Mouse (Mus musculus) heart, embryonic 16.5 days (tissue): ENCODE results near the gene Olfr905. TPM values are rescaled to one million over a fixed set of nuclear protein-coding genes. Genes with fewer than 3 reads are reported as not detected.

Experiments
- ATAC-seq: fragments of 200-750 bp; cut with Nextera tagmentation; replicated peaks from 2 replicates; pipeline ENCODE4 v1.8.0; 2017; ENCODE audit warnings: moderate number of reproducible peaks; ENCODE audit not compliant: insufficient read depth, low FRiP score; ENCODE audit errors: extremely low read depth
- H3K27ac ChIP-seq: fragments of 300-500 bp; sonication (generic); 2 replicates; pipeline ENCODE4 v1.5.1; 2014; ENCODE audit warnings: mild to moderate bottlenecking, low read length, control low read depth, moderate library complexity
- H3K27me3 ChIP-seq: fragments of 300-500 bp; sonication (generic); 2 replicates; pipeline ENCODE4 v1.6.1; 2014; ENCODE audit warnings: low read length, mixed read lengths; ENCODE audit not compliant: control insufficient read depth, insufficient read depth
- H3K36me3 ChIP-seq: fragments of 300-500 bp; sonication (generic); 2 replicates; pipeline ENCODE4 v1.6.1; 2014; ENCODE audit not compliant: control insufficient read depth, insufficient read depth
- H3K4me1 ChIP-seq: fragments of 300-500 bp; sonication (generic); 2 replicates; pipeline ENCODE4 v1.6.1; 2014; ENCODE audit warnings: low read length, mixed read lengths; ENCODE audit not compliant: control insufficient read depth, insufficient read depth
- H3K4me2 ChIP-seq: fragments of 300-500 bp; sonication (generic); 2 replicates; pipeline ENCODE4 v1.6.1; 2014; ENCODE audit warnings: low read depth, mild to moderate bottlenecking, control low read depth, low read length
- H3K4me3 ChIP-seq: fragments of 300-500 bp; sonication (generic); 2 replicates; pipeline ENCODE4 v1.5.1; 2014; ENCODE audit warnings: mild to moderate bottlenecking, control low read depth, low read length
- H3K9ac ChIP-seq: fragments of 300-500 bp; sonication (generic); 2 replicates; pipeline ENCODE4 v1.6.1; 2014; ENCODE audit warnings: low read length, control low read depth
- H3K9me3 ChIP-seq: fragments of 300-500 bp; sonication (generic); replicated peaks from 2 replicates; pipeline ENCODE4 v1.6.1; 2016; ENCODE audit warnings: low read length; ENCODE audit not compliant: control insufficient read depth
- WGBS: fragments of 180-500 bp; shearing (Covaris S2); extraction: QIAGEN DNeasy Blood & Tissue Kit; methylation state at CpG from one replicate; pipeline ENCODE4 v1.1.7; 2014; 5-methylcytosine and 5-hydroxymethylcytosine counted together
- polyA plus RNA-seq: library from polyadenylated mRNA; unstranded; fragments of >200 nt; fragmentation: Nextera tagmentation; extraction: Ambion mirVana; gene quantifications from 2 replicates; pipeline ENCODE4 v1.2.1, GENCODE M21; 2015

The Olfr905 gene
- polyA plus RNA-seq, 1 experiment from 2014 or later: not detected

GRCm38 (mm10) chr9:38521280-38521679 is 50.4 kb downstream of the Olfr905 start, which contains the start of gene Olfr911-ps1:
TSS of gene Olfr911-ps1 (plus strand) at chr9:38521580.
- Histone ChIP-seq H3K4me2 (no peak within 1 kb of the TSS), H3K9me3 (no peaks in the 10 kb centered on the region), H3K36me3 (no peaks in the 10 kb centered on the region), H3K4me1 (no peaks in the 10 kb centered on the region), H3K4me3 (no peak within 1 kb of the TSS), H3K9ac (no peak within 1 kb of the TSS), H3K27me3 (no peaks in the 10 kb centered on the region), H3K27ac (no peak within 1 kb of the TSS)
- no peak for ATAC-seq
- 53% methylated on average over 1 of the region's 1 CpGs for WGBS

Other genes with a start within 250 kb of the Olfr905 start
- not detected in 2 replicates for gene Olfr143, start 218.3 kb upstream of the Olfr905 start, polyA plus RNA-seq
- not detected in 2 replicates for gene Olfr895, start 203.3 kb upstream of the Olfr905 start, polyA plus RNA-seq
- gene Olfr896-ps1, start 180.0 kb upstream of the Olfr905 start, polyA plus RNA-seq: not detected in 2 replicates
- gene Olfr25, start 142.0 kb upstream of the Olfr905 start, polyA plus RNA-seq: not detected in 2 replicates
- not detected in 2 replicates for gene Olfr898, start 122.7 kb upstream of the Olfr905 start, polyA plus RNA-seq
- gene Olfr250, start 104.2 kb upstream of the Olfr905 start, polyA plus RNA-seq: not detected in 2 replicates
- gene Olfr251, start 94.0 kb upstream of the Olfr905 start, polyA plus RNA-seq: not detected in 2 replicates
- gene Olfr147, start 69.4 kb upstream of the Olfr905 start, polyA plus RNA-seq: not detected in 2 replicates
- gene Olfr901, start 41.7 kb upstream of the Olfr905 start, polyA plus RNA-seq: not detected in 2 replicates
- gene Olfr902, start 23.5 kb upstream of the Olfr905 start, polyA plus RNA-seq: not detected in 2 replicates
- gene Olfr904, start 8.0 kb upstream of the Olfr905 start, polyA plus RNA-seq: not detected in 2 replicates
- gene Olfr906, start 16.0 kb downstream of the Olfr905 start, polyA plus RNA-seq: not detected in 2 replicates
- gene Olfr907, start 24.7 kb downstream of the Olfr905 start, polyA plus RNA-seq: not detected in 2 replicates
- gene Olfr911-ps1, start 50.5 kb downstream of the Olfr905 start, polyA plus RNA-seq: not detected in 2 replicates
- gene Olfr910, start 66.7 kb downstream of the Olfr905 start, polyA plus RNA-seq: not detected in 2 replicates
- gene Olfr912, start 109.1 kb downstream of the Olfr905 start, polyA plus RNA-seq: not detected in 2 replicates
- gene Olfr913, start 121.7 kb downstream of the Olfr905 start, polyA plus RNA-seq: not detected in 2 replicates
- not detected in 2 replicates for gene Olfr914, start 134.0 kb downstream of the Olfr905 start, polyA plus RNA-seq
- gene Olfr916, start 188.8 kb downstream of the Olfr905 start, polyA plus RNA-seq: not detected in 2 replicates
- not detected in 2 replicates for gene Olfr917, start 194.7 kb downstream of the Olfr905 start, polyA plus RNA-seq
- gene Olfr918, start 203.5 kb downstream of the Olfr905 start, polyA plus RNA-seq: not detected in 2 replicates
- not detected in 2 replicates for gene Olfr919, start 232.6 kb downstream of the Olfr905 start, polyA plus RNA-seq
- 21.3 and 26.2 TPM in 2 replicates for gene Vwa5a, start 247.2 kb downstream of the Olfr905 start, polyA plus RNA-seq